Mouse (Mus musculus): ENCODE data around the gene Inmt. TPM values are rescaled to one million over a fixed set of nuclear protein-coding genes. Genes with fewer than 3 reads are reported as not detected.
"Not testable (repeated sequence)": the region's sequence is repeated elsewhere in the genome, so short reads cannot be mapped to it uniquely, and the experiment has no call there.

The Inmt gene
- polyA plus RNA-seq, 1 experiment from 2014 or later, result not detected

DNA sequence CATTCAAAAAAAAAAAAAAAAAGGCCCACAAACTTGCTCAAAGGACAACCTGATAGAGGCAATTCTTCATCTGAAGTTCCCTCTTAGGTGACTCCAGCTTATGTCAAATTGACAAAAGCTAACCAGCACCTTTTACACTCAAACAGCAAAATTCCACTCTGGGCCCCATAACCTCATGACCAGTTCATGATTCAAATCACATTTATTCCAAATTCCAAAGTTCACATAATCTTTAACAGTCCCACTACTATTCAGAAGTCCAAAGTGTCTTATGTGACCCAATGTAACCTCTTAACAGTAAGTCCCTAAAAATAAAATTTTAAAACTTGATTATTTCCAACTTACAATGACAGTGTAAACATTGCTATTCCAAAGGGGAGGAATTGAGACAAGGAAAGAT lies 14.6 kb upstream of the Inmt start:
- Histone ChIP-seq H3K36me3 (no peaks in the 10 kb centered on the region), H3K9me3 (no peaks in the 10 kb centered on the region), H3K4me1 (no peaks in the 10 kb centered on the region), H3K4me3 (no peak overlapping the region), H3K4me2 (replicated peaks) (no peak overlapping the region), H3K9ac (no peak overlapping the region), H3K27ac (no peak overlapping the region), H3K27me3 (replicated peaks) (no peaks in the 10 kb centered on the region)
- no peak for ATAC-seq (ENCODE audit: low FRiP score, low read depth)

DNA sequence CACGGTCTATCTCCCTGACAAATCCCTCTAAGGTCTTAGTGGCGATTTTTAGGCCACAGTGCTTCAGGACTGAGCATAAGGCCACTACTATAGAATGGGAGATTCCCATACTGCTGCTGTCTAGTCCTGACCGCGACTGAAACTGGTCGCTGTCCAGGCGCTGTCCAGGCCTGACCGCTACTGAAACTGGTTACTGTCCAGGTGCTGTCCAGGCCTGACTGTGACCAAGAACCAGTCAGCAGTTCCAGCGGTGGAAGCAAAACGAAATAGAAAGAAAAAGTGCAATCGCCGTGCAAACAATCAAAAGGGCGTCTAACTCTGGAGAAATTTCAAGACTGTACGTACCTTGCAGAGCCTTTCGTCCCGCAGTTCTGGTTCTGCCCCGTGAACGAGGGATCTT lies 13.0 kb upstream of the Inmt start:
- not testable (repeated sequence) for H3K9me3 ChIP-seq; H3K9ac ChIP-seq; H3K4me2 ChIP-seq (replicated peaks); ATAC-seq (ENCODE audit: low FRiP score, low read depth); H3K4me3 ChIP-seq; H3K27me3 ChIP-seq (replicated peaks); H3K4me1 ChIP-seq; H3K36me3 ChIP-seq; H3K27ac ChIP-seq
- WGBS, result 95% methylated on average over 17 of the region's 17 CpGs

DNA sequence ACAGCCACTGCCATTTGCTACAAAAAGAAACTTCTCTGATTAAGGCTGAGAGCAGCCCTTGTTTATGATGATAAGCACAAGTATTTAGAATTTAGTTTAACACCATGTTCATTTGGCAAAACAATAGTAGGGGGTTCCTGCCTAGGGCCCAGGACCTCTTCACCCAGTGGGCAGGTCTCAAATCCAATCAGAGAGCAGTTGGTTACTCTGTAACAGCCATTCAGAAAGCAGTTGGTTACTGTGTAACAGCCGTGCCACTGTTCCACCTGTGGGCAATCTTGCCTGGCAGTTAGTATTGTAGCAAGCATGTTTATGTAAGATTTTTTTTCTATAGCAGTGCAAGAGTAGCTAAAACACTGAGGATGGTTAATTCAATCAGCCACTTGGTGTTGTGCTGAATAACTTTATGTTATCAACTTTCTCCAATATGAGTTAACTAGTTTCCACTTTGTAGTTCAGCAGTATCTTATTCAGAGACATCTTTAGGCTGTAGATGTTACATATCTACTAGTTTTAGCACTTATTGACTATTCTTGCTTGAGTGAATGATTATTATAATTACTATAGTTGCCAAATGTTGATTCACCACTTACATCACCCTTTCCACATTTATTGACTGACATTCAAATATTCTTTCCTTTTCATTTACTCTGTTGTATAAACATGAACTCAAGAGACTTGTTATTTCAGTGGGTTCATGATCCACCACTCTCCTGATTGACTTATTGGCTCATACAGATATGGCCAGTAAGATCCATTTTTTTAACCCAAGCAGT lies 8.0 kb upstream of the Inmt start:
- H3K36me3 ChIP-seq, result no peaks in the 10 kb centered on the region
- 90% methylated on average over 1 of the region's 1 CpGs for WGBS
- no peak for ATAC-seq (ENCODE audit: low FRiP score, low read depth)
- no peak overlapping the region for H3K27ac ChIP-seq
- H3K9me3 ChIP-seq, result no peaks in the 10 kb centered on the region
- H3K4me3 ChIP-seq, result no peak overlapping the region
- H3K4me2 ChIP-seq (replicated peaks), result no peak overlapping the region
- no peak overlapping the region for H3K9ac ChIP-seq
- 0 out of 2 replicates have a peak, but pooled peaks cover 3% of the 10 kb centered on the region for H3K27me3 ChIP-seq (replicated peaks)
- H3K4me1 ChIP-seq, result no peaks in the 10 kb centered on the region

DNA sequence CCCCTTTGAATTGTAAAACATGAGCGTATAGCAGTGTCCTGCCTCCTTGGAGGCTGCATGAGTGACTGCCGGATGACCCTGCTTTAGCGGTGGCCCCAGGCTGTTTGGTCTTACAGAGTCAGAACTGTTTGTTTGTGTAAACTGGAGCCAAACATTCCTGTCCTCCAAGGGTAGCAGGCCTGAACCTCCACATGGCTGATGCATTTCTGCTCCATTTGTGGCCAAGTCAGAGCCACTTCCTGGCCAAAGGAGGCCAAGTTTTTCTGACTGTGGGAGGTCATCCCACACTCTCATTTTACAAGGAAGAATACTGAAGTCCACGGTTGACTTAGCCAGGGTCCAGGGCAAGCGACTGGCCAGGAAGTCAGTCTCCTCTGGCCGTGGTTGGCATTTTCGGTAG lies 4.7 kb upstream of the Inmt start:
- 81% methylated on average over 7 of the region's 7 CpGs for WGBS

DNA sequence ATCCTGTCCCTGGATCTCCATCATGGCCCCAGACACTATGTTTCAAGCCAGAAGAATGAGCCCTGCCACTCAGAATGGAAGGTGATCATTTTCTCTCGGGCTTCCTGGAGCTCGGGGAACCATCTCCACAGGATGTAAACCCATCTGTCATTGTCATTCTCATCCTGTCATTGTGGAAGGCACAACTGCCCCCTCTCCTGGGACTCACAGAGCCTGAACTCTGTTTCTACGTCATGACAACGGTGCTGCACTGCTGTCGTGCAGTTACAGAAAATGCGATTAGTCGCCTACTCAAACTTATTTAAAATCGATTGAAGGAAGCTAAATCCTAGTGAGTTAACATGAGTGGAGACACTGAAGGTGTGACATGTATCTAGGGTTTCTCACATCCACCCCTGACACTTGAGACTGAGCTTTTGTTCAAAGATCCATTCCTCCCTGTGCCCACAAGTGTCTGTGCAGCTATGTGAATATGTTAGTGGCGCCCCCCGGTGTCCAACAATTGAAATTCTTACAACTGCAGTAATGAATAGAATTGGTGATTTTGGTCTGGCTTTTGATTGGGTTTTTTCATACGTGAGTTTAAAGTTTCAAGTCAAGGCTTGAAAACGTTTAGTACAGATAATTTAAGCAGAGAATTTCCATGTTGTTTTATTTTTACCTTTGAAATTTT lies 2.4 kb upstream of the Inmt start:
- H3K36me3 ChIP-seq, result no peaks in the 10 kb centered on the region
- H3K4me2 ChIP-seq (replicated peaks), result no peak overlapping the region
- no peak for ATAC-seq (ENCODE audit: low FRiP score, low read depth)
- H3K9me3 ChIP-seq, result no peaks in the 10 kb centered on the region
- H3K27ac ChIP-seq, result no peak overlapping the region
- H3K9ac ChIP-seq, result no peak overlapping the region
- 41% methylated on average over 12 of the region's 12 CpGs for WGBS
- 0 out of 2 replicates have a peak, but pooled peaks cover 3% of the 10 kb centered on the region for H3K4me1 ChIP-seq
- H3K27me3 ChIP-seq (replicated peaks), result peaks cover 26% of the 10 kb centered on the region
- no peak overlapping the region for H3K4me3 ChIP-seq

More for the DNA sequence above, 4.7 kb upstream of the Inmt start:
- Histone ChIP-seq H3K27me3 (replicated peaks) (peaks cover 14% of the 10 kb centered on the region), H3K27ac (no peak overlapping the region), H3K4me2 (replicated peaks) (no peak overlapping the region), H3K9ac (no peak overlapping the region), H3K4me3 (no peak overlapping the region), H3K9me3 (no peaks in the 10 kb centered on the region), H3K4me1 (no peaks in the 10 kb centered on the region), H3K36me3 (no peaks in the 10 kb centered on the region)
- no peak for ATAC-seq (ENCODE audit: low FRiP score, low read depth)

DNA sequence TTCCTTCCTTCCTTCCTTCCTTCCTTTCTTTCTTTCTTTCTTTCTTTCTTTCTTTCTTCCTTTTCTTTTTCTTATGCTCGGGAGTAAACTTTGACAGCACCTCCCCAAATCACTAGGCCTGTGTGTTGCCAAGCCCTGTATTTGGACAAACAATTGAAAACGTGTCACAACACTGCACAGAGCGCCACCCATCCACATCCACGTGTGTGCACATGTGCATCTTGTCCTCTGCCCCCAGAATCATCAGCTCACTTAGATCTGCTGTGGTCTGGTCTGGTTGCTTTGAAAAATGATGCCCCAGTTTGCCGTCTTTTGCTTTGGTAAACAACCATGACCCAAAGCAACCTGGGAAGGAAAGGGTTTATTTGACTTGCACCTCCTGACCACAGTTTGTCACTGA lies 1.0 kb upstream of the Inmt start:
- no peak overlapping the region for H3K4me2 ChIP-seq (replicated peaks)
- WGBS, result 64% methylated on average over 5 of the region's 5 CpGs
- H3K4me1 ChIP-seq, result 0 out of 2 replicates have a peak, but pooled peaks cover 3% of the 10 kb centered on the region
- no peak overlapping the region for H3K27ac ChIP-seq
- peaks cover 36% of the 10 kb centered on the region for H3K27me3 ChIP-seq (replicated peaks)
- no peak overlapping the region for H3K4me3 ChIP-seq
- no peaks in the 10 kb centered on the region for H3K9me3 ChIP-seq
- H3K9ac ChIP-seq, result no peak overlapping the region
- ATAC-seq (ENCODE audit: low FRiP score, low read depth), result no peak
- H3K36me3 ChIP-seq, result no peaks in the 10 kb centered on the region

DNA sequence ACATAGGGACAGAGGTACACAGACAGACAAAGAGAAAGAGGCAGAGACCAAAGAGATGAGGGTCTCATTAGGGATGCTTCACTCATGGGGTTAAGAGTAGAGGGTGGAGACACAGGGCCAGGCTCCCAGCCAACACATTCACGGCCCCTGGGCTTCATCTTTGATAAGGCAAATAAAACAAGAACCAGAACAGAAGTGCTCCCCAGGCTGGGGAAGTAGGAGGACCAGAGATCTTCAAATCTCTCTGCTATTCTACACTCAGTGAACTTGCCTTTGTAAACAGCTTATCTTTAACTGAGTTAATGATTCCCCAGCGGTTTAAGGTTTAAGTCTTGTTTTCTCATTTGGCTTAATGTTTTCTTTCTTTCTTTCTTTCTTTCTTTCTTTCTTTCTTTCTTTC lies 613 bp upstream of the Inmt start:
- Histone ChIP-seq H3K4me1 (0 out of 2 replicates have a peak, but pooled peaks cover 3% of the 10 kb centered on the region), H3K27ac (no peak overlapping the region), H3K4me2 (replicated peaks) (no peak overlapping the region), H3K9me3 (no peaks in the 10 kb centered on the region), H3K27me3 (replicated peaks) (peaks cover 39% of the 10 kb centered on the region), H3K4me3 (no peak overlapping the region), H3K36me3 (no peaks in the 10 kb centered on the region), H3K9ac (no peak overlapping the region)
- WGBS, result 61% methylated on average over 2 of the region's 2 CpGs
- ATAC-seq (ENCODE audit: low FRiP score, low read depth), result no peak

DNA sequence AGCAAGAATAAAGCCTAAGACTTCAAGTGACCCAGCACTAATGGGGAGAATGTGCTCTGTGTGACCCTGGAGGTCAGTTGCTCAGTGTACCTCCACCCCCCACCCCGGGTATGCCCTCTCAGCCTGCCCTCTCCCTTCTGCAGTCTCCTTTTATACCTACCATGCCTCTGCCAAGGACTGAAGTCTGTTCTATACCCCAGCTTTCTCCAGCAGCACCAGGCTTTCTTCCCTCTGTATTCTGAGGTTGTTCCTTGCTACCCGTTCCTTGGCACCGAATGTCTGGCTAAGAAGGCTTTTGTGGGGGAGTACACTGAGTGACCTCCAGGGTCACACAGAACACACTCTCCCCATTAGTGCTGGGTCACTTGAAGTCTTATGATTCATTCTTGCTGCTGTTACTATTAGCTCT lies 898 bp downstream of the Inmt start:
- no peaks in the 10 kb centered on the region for H3K36me3 ChIP-seq
- H3K9me3 ChIP-seq, result no peaks in the 10 kb centered on the region
- 7% methylated on average over 3 of the region's 3 CpGs for WGBS
- H3K27ac ChIP-seq, result no peak overlapping the region
- H3K9ac ChIP-seq, result no peak overlapping the region
- no peak overlapping the region for H3K4me2 ChIP-seq (replicated peaks)
- 0 out of 2 replicates have a peak, but pooled peaks cover 3% of the 10 kb centered on the region for H3K4me1 ChIP-seq
- no peak for ATAC-seq (ENCODE audit: low FRiP score, low read depth)
- H3K4me3 ChIP-seq, result no peak overlapping the region
- H3K27me3 ChIP-seq (replicated peaks), result peaks cover 48% of the 10 kb centered on the region

DNA sequence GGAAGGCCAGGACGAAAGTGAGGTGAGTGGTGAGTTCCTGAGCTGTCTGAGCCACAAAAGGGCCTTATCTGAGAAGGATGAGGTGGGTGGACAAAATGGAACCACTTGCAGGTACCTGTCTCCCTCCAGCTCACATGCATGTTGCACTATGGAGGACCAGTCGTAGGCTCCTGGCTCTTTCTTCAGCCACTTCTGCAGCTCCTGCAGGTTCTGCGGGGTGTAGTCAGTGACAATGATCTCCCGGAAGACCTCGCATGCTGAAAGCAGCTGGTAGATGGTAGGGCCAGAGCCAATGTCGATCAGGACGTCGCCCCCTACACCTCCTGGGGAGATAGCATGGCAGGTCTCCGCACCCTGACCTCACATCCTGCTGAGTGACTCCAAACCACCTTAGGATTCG lies 1.7 kb downstream of the Inmt start:
- no peaks in the 10 kb centered on the region for H3K9me3 ChIP-seq
- H3K27ac ChIP-seq, result no peak overlapping the region
- no peak overlapping the region for H3K4me3 ChIP-seq
- H3K4me1 ChIP-seq, result 0 out of 2 replicates have a peak, but pooled peaks cover 3% of the 10 kb centered on the region
- no peak overlapping the region for H3K9ac ChIP-seq
- no peak for ATAC-seq (ENCODE audit: low FRiP score, low read depth)
- peaks cover 56% of the 10 kb centered on the region for H3K27me3 ChIP-seq (replicated peaks)
- H3K36me3 ChIP-seq, result no peaks in the 10 kb centered on the region
- WGBS, result 61% methylated on average over 10 of the region's 10 CpGs
- H3K4me2 ChIP-seq (replicated peaks), result no peak overlapping the region

DNA sequence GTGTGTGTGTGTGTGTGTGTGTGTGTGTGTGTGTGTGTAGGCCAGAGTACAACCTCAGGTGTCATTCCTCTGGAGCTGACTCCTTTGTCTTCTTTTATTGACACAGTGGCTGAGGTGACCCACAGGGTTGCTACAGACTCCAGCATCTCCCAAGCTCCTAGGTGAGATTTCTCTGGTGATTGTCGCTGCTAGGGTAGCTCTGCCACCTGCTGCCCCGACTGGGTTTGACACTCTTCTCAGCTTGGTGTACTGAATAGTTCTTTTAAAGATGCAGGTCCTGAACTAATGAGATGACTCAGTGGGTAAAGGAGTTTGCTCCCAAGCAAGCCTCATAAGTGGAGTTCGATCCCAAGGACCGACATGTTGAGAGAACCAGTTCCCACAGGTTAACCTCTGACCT lies 3.2 kb downstream of the Inmt start:
- Histone ChIP-seq H3K9me3 (no peaks in the 10 kb centered on the region), H3K27me3 (replicated peaks) (peaks cover 70% of the 10 kb centered on the region), H3K4me3 (no peak overlapping the region), H3K36me3 (no peaks in the 10 kb centered on the region), H3K27ac (no peak overlapping the region), H3K4me2 (replicated peaks) (no peak overlapping the region), H3K9ac (no peak overlapping the region), H3K4me1 (0 out of 2 replicates have a peak, but pooled peaks cover 3% of the 10 kb centered on the region)
- no peak for ATAC-seq (ENCODE audit: low FRiP score, low read depth)
- 50% methylated on average over 4 of the region's 4 CpGs for WGBS

DNA sequence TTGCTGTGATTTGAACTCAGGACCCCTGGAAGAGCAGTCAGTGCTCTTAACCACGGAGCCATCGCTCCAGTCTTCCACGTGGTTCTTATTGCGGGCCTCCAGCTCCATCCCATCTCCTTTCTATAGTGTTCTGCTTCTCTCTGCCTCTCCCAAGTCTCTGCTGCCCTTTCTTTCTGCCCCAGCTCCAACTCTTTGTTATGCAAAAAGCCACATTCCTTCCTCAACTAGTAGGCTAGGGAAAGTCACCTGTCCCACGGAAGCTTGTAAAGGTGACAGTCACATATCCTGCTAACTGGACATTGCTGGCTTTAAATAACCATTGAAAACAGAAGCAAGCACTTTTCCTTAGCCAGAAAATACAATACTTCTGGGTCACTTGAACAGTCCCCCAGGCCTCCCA lies 5.0 kb downstream of the Inmt start:
- 59% methylated on average over 5 of the region's 5 CpGs for WGBS
- Histone ChIP-seq H3K4me1 (0 out of 2 replicates have a peak, but pooled peaks cover 3% of the 10 kb centered on the region), H3K36me3 (no peaks in the 10 kb centered on the region), H3K4me2 (replicated peaks) (no peak overlapping the region), H3K9ac (no peak overlapping the region), H3K4me3 (no peak overlapping the region), H3K27me3 (replicated peaks) (peaks cover 78% of the 10 kb centered on the region), H3K9me3 (no peaks in the 10 kb centered on the region), H3K27ac (no peak overlapping the region)
- no peak for ATAC-seq (ENCODE audit: low FRiP score, low read depth)

DNA sequence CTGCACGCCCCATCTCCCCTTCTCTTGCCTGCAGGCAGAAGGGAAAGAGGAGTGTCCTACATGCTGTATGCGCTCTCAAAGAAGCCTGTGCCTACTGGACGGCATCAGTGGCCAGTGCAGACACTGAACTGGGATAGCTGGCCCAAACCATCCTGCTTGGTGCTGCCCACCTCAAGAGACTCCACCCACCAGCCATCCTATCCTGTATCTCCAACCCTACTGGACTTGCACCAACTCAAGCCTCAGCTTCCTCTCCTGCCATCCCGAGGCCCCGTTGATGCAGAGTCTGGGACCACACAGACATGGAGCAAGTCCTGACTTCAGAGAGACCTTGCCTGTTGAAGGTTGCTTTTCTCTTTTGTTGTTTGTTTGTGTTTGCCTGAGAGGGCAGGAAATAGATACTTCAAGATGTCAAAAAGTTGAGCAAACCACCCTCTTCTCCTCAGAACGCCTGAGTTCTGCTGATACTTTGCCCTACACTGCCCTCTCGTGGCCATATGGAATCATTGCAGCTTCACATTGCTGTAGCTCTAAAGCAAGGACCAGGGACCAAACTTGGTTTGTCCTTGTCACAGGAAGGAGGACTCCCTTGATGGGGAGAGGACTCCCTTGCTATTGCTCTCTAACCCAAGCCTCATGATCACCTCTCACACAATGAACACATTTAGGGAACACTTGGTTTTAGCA lies 7.9 kb downstream of the Inmt start:
- Histone ChIP-seq H3K4me2 (replicated peaks) (no peak overlapping the region), H3K4me3 (no peak overlapping the region), H3K36me3 (no peaks in the 10 kb centered on the region), H3K27ac (no peak overlapping the region), H3K9ac (no peak overlapping the region), H3K9me3 (no peaks in the 10 kb centered on the region), H3K27me3 (replicated peaks) (peaks cover 80% of the 10 kb centered on the region), H3K4me1 (no peaks in the 10 kb centered on the region)
- peak; percentile 35; the same call in 1 of the 2 replicates for ATAC-seq (ENCODE audit: low FRiP score, low read depth)
- WGBS, result 53% methylated on average over 7 of the region's 7 CpGs
